Mouse (Mus musculus) liver, embryonic 16.5 days (tissue): ENCODE measurements around the gene Vwa8. TPM values are rescaled to one million over a fixed set of nuclear protein-coding genes. Genes with fewer than 3 reads are reported as not detected.
"Not testable (repeated sequence)": the region's sequence is repeated elsewhere in the genome, so short reads cannot be mapped to it uniquely, and the experiment has no call there.

Experiments
- ATAC-seq: fragments of 200-750 bp; cut with Nextera tagmentation; 2 replicates; pipeline ENCODE4 v1.8.0; 2017; ENCODE audit warnings: low read depth, mild to moderate bottlenecking, moderate number of reproducible peaks, moderate library complexity
- H3K27ac ChIP-seq: fragments of 300-500 bp; sonication (generic); 2 replicates; pipeline ENCODE4 v1.5.1; 2014; ENCODE audit warnings: mild to moderate bottlenecking, low read length
- H3K27me3 ChIP-seq: fragments of 300-500 bp; sonication (generic); 2 replicates; pipeline ENCODE4 v1.6.1; 2014; ENCODE audit warnings: low read depth, low read length, mixed read lengths; ENCODE audit not compliant: control insufficient read depth, insufficient read depth
- H3K36me3 ChIP-seq: fragments of 300-500 bp; sonication (generic); 2 replicates; pipeline ENCODE4 v1.6.1; 2014; ENCODE audit warnings: mild to moderate bottlenecking; ENCODE audit not compliant: control insufficient read depth, insufficient read depth
- H3K4me1 ChIP-seq: fragments of 300-500 bp; sonication (generic); 2 replicates; pipeline ENCODE4 v1.6.1; 2014; ENCODE audit warnings: low read depth, low read length, mixed read lengths; ENCODE audit not compliant: control insufficient read depth
- H3K4me2 ChIP-seq: fragments of 300-500 bp; sonication (generic); 2 replicates; pipeline ENCODE4 v1.6.1; 2014; ENCODE audit warnings: low read depth, low read length, mixed read lengths
- H3K4me3 ChIP-seq: fragments of 300-500 bp; sonication (generic); 2 replicates; pipeline ENCODE4 v1.5.1; 2014; ENCODE audit warnings: low read depth, mild to moderate bottlenecking, low read length
- H3K9ac ChIP-seq: fragments of 300-500 bp; sonication (generic); 2 replicates; pipeline ENCODE4 v1.6.1; 2014; ENCODE audit warnings: low read depth, low read length
- H3K9me3 ChIP-seq: fragments of 300-500 bp; sonication (generic); replicated peaks from 2 replicates; pipeline ENCODE4 v1.6.1; 2016; ENCODE audit warnings: low read length; ENCODE audit not compliant: control insufficient read depth
- WGBS: fragments of 180-500 bp; shearing (Covaris S2); extraction: QIAGEN DNeasy Blood & Tissue Kit; methylation state at CpG from one replicate; pipeline ENCODE4 v1.1.7; 2014; ENCODE audit not compliant: insufficient replicate concordance; 5-methylcytosine and 5-hydroxymethylcytosine counted together
- polyA plus RNA-seq: library from polyadenylated mRNA; unstranded; fragments of >200 nt; fragmentation: Nextera tagmentation; extraction: Ambion mirVana; gene quantifications from 2 replicates; pipeline ENCODE4 v1.2.1, GENCODE M21; 2015

The Vwa8 gene
- polyA plus RNA-seq, 1 experiment from 2014 or later, result 9.5 TPM

DNA sequence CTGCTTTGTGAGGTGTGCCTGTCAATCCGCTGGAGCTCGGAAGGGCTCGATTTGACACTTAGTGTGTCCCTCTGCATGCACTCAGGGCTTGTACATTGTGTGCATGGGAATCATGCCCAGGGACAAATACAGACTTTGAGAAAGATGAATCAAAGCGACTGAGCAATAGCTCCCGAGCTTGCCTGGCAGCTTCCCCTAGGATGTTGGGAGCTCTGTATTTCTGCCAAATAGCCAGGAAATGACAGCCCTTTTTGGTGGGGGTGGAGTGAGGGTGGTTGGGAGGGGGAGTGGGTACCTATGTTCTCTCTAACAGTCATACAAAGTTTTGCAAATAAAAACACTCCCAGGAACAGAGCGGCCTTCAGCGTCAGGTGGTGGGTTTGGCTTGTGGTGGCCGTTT, 138.7 kb downstream of the Vwa8 start:
- Histone ChIP-seq H3K36me3 (no peaks in the 10 kb centered on the region), H3K4me2 (no peak overlapping the region), H3K27ac (no peak overlapping the region), H3K9ac (no peak overlapping the region), H3K9me3 (no peaks in the 10 kb centered on the region), H3K4me1 (no peaks in the 10 kb centered on the region), H3K4me3 (no peak overlapping the region), H3K27me3 (no peaks in the 10 kb centered on the region)
- ATAC-seq, result no peak
- WGBS, result 84% methylated on average over 8 of the region's 8 CpGs

DNA sequence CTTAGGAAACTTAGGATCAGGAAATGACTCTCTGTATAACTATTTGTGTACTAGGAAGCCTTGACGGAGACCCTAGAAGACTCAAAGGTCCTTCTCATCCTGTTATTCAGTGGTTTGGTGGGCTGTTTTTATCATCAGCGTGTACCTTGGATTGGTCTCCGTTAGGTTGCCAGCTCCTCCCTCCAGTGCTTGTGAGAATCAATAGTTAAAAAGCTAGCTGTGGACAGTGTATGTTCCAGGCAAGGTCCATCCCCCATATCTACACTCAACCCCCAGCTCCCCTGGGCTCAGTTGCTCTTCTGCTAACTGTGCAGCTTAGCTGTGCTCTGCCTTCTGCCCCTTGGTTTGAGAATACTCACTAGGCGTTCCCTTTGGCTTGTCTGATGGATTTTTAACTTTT, 143.6 kb downstream of the Vwa8 start:
- 58% methylated on average over 4 of the region's 4 CpGs for WGBS
- Histone ChIP-seq H3K4me1 (no peaks in the 10 kb centered on the region), H3K4me3 (no peak overlapping the region), H3K27me3 (no peaks in the 10 kb centered on the region), H3K36me3 (peaks cover 2% of the 10 kb centered on the region; the same call in 1 of the 2 replicates), H3K4me2 (no peak overlapping the region), H3K27ac (no peak overlapping the region), H3K9me3 (no peaks in the 10 kb centered on the region), H3K9ac (no peak overlapping the region)
- ATAC-seq, result no peak

DNA sequence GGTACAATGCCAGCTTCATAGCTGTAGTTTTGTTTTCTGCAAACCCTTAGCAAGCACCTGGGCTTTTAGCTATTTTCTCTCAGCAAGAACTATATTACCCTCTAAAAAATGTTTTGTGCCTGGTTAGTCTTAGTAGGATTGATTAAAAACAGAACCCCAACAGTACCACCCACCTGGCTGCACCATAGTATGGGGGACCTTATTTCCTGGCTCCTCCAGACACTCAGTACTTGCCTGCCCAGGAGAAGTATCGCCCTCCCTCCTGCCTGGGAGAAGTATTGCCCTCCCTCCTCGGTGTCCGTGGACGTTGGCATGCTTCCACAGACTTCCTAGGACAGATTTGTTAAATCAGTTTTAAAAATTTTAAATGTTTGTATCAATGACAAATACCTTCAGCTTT, 144.7 kb downstream of the Vwa8 start:
- WGBS, result 72% methylated on average over 4 of the region's 4 CpGs
- H3K36me3 ChIP-seq, result peaks cover 2% of the 10 kb centered on the region; the same call in 1 of the 2 replicates
- no peak for ATAC-seq

DNA sequence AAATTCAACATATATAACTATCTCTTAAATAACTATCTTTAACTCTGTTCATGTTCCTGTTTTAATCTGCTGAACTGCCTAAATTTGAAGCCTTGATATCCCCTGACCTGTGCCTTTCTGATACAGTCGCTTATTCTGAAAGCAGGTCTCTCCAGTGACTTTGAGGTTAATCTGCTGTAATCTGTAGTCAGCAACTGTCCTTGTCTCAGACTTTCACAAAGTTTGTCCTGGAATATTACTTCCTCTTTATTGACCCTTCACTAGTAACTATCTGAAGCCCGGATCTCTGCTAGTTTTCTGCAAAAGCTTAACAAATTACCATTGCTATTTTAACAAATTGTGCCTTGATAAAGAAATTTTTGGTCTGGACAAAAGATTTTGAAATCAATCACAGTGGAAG, 147.5 kb downstream of the Vwa8 start:
- no peaks in the 10 kb centered on the region for H3K4me1 ChIP-seq
- no peak for ATAC-seq
- H3K27me3 ChIP-seq, result no peaks in the 10 kb centered on the region
- no peak overlapping the region for H3K4me3 ChIP-seq
- no peak overlapping the region for H3K4me2 ChIP-seq
- WGBS, result 72% methylated on average over 2 of the region's 2 CpGs
- H3K27ac ChIP-seq, result no peak overlapping the region
- H3K36me3 ChIP-seq, result peaks cover 2% of the 10 kb centered on the region; the same call in 1 of the 2 replicates
- H3K9me3 ChIP-seq, result no peaks in the 10 kb centered on the region
- no peak overlapping the region for H3K9ac ChIP-seq

More for the DNA sequence above, 144.7 kb downstream of the Vwa8 start:
- H3K4me2 ChIP-seq, result no peak overlapping the region
- H3K27me3 ChIP-seq, result no peaks in the 10 kb centered on the region
- H3K9ac ChIP-seq, result no peak overlapping the region
- H3K9me3 ChIP-seq, result no peaks in the 10 kb centered on the region
- no peak overlapping the region for H3K4me3 ChIP-seq
- no peaks in the 10 kb centered on the region for H3K4me1 ChIP-seq
- H3K27ac ChIP-seq, result no peak overlapping the region

DNA sequence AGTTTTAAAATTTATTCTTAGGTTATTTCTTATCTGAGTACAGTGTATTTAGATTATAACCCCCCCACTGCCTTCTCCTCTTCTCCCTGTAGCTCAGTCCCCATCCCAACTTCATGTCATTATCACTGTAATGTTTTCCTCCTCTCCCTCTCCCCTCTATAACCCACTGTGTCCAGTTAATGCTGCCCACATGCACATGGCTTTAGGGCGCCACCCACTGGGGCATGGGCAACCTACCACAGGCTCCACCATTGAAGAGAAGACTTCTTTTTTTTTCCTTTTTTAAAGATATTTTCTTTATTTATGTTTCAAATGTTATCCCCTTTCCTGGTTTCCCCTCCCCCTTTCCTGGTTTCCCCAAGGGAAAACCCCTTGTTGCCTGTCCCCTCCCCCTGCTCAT, 154.7 kb downstream of the Vwa8 start:
- H3K4me1 ChIP-seq, result no peaks in the 10 kb centered on the region
- H3K36me3 ChIP-seq, result no peaks in the 10 kb centered on the region
- no peak overlapping the region for H3K9ac ChIP-seq
- 36% methylated on average over 1 of the region's 1 CpGs for WGBS
- no peaks in the 10 kb centered on the region for H3K27me3 ChIP-seq
- no peak overlapping the region for H3K27ac ChIP-seq
- no peak overlapping the region for H3K4me3 ChIP-seq
- no peak overlapping the region for H3K4me2 ChIP-seq
- ATAC-seq, result no peak
- no peaks in the 10 kb centered on the region for H3K9me3 ChIP-seq

DNA sequence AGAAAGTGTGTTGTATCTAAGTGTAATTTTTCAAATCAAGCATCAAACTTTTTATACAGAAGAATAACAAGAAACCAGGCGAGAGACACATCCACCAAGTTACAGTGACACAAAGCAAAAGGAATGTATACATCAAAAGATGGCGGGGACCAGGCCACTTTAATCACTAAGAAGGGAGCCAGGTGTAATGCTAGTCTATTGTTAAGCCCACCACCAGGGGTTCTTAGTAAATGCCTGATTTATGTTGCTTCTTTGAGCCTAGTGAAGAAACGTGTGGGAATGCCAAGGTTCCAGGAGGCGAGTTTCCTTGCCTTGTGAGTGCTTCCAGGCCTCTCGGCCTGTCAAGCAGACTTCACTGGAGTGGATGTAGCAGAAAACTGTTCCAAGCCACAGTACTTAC, 168.9 kb downstream of the Vwa8 start:
- ATAC-seq, H3K4me3 ChIP-seq, H3K4me1 ChIP-seq, H3K27me3 ChIP-seq, H3K9ac ChIP-seq, H3K9me3 ChIP-seq, H3K36me3 ChIP-seq, H3K4me2 ChIP-seq, H3K27ac ChIP-seq: not testable (repeated sequence)
- 65% methylated on average over 5 of the region's 5 CpGs for WGBS

DNA sequence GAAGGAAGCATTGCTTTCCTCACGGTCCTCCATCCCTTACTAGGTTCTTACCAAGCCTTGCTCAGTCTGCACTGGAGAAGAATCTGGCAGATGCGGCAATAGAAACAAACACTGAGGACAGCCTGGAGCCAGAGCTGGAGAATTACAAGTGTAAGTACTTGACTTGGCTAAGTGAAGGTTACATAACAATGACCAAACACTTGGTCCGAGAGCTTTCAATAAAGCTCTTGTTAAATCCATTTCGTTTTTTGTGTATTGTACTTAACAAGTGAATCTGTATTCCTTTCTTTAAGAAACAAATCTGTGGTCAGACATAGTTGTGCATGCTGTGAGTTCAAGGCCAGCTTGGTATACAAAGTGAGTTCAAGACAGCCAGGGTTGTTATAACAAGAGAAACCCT, 169.7 kb downstream of the Vwa8 start:
- Histone ChIP-seq H3K9ac (no peak overlapping the region), H3K4me3 (no peak overlapping the region), H3K4me2 (no peak overlapping the region), H3K27ac (no peak overlapping the region), H3K9me3 (no peaks in the 10 kb centered on the region), H3K4me1 (no peaks in the 10 kb centered on the region), H3K27me3 (no peaks in the 10 kb centered on the region), H3K36me3 (no peaks in the 10 kb centered on the region)
- ATAC-seq, result no peak
- 69% methylated on average over 4 of the region's 4 CpGs for WGBS

DNA sequence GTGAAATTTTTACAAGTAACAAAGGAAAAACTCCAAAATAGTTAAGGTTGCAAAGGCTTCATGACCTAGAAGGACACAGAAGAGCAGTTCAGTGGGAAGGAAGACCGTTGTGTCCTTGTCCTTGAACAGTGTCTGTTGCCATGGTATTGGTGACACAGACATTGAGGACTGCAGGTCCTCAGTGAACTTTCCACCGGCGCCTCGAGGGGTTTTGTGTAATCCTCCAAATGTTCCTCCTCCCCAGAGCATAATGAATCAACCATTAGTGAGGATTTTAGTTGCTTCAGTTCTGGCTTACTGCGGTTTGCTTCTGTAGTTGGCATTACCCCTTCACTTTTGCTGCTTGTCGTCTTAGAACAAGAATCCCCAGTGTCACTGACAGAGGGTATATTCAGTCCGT, 172.9 kb downstream of the Vwa8 start:
- no peak overlapping the region for H3K4me2 ChIP-seq
- no peaks in the 10 kb centered on the region for H3K36me3 ChIP-seq
- H3K4me1 ChIP-seq, result no peaks in the 10 kb centered on the region
- no peak overlapping the region for H3K4me3 ChIP-seq
- 54% methylated on average over 7 of the region's 7 CpGs for WGBS
- no peak overlapping the region for H3K27ac ChIP-seq
- H3K9ac ChIP-seq, result no peak overlapping the region
- no peaks in the 10 kb centered on the region for H3K9me3 ChIP-seq
- no peaks in the 10 kb centered on the region for H3K27me3 ChIP-seq
- no peak for ATAC-seq

DNA sequence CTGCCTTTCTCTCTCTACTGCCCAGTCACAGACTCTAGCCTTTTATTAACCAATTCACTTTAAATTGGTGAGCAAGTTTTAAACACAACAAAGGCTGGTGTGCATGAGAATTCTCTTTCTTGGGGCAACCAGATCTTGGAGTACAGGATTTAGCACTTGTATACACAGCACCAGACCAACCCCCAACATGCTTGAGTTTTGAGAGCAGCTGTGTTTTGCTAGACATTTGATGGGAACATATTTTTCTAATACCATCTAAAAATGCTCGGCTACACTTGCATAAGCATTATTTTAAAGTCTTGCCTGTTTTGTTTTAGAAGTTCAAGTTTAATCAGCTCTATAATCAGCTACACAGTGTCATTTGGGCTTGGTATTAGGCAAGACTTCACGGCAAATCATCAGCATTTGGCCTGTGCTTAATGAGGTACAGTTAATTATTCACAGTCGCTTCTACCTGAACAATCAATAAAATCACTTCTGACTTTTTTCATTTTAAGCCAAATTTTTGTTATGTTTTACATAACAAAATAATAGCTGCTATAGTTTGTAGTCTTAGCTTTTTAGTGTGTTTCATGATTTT, 180.2 kb downstream of the Vwa8 start:
- H3K36me3 ChIP-seq, result no peaks in the 10 kb centered on the region
- H3K4me3 ChIP-seq, result no peak overlapping the region
- no peak overlapping the region for H3K9ac ChIP-seq
- no peaks in the 10 kb centered on the region for H3K27me3 ChIP-seq
- H3K4me1 ChIP-seq, result no peaks in the 10 kb centered on the region
- 65% methylated on average over 3 of the region's 3 CpGs for WGBS
- no peak overlapping the region for H3K4me2 ChIP-seq
- no peak for ATAC-seq
- no peaks in the 10 kb centered on the region for H3K9me3 ChIP-seq
- H3K27ac ChIP-seq, result no peak overlapping the region
